Mouse (Mus musculus): ENCODE measurements around the gene Ccdc159.
A peak's percentile ranks its signal among the peaks of the same experiment; 100 is the strongest.

Gene Ccdc159

DNA sequence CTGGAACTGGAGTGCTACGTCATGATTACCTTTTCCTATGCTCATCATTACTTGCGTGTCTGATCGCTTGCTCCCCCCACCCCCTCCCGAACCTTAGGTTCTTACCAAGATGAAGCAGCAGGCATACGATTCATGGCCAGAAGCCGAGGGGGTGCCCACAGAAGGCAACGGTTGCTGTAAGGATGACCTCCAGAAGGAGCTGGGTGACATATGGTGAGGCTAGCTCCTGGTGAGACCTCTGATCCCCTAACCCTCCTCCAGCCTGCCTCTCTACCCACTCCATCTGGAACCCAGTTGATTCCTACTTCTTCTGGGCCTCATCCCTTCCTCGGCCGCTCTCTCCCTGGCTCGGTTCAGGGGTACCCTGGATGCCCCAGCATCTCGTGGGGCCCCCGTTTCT is 6.8 kb downstream of the Ccdc159 start:
- no peak for DNase-seq (ENCODE audit: low read depth, low spot score)

- DNase-seq (ENCODE audit: low read depth, low spot score), result no peak
These were observed 8.3 kb downstream of the Ccdc159 start for GRCm38 (mm10) chr9:21935466-21936131.

- peak; percentile 94 for DNase-seq (ENCODE audit: low read depth, low spot score)
These were observed 9.7 kb downstream of the Ccdc159 start, which contains the start of gene Plppr2 for GRCm38 (mm10) chr9:21936692-21937570. TSS of gene Plppr2 (plus strand) at chr9:21937033.

GRCm38 (mm10) chr9:21937711-21938175 is 10.5 kb downstream of the Ccdc159 start:
- no peak for DNase-seq (ENCODE audit: low read depth, low spot score)

DNA sequence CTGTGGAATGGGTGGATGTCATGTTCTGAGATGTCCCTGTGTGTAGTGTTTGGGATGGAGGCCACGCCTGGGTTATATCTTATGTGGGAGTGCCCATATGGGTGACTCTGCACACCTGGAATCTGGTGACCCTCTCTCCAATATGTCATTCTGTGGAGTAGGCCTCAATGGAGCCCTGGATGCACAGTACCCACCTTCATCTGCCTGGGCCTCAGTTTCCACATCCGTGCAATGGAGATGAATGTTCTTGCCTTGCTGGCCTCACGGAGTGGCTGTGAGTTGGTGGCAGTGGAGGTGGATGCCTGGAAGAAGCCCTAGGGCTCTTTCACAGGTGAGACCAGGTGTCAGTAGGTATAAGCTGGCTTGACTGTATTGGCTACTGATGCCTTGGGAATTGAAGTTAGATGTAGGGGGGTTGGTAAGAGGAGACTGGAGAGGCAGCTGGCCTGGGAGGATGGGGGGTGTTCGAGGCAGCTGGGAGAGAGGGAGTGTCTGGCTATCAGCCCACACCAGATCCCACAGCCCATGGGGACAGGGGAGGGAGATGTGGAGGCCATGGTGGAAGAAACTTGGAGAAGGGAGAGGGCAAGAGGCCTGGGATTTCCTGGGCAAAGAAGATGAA is 11.1 kb downstream of the Ccdc159 start:
- DNase-seq (ENCODE audit: low read depth, low spot score), result no peak

DNA sequence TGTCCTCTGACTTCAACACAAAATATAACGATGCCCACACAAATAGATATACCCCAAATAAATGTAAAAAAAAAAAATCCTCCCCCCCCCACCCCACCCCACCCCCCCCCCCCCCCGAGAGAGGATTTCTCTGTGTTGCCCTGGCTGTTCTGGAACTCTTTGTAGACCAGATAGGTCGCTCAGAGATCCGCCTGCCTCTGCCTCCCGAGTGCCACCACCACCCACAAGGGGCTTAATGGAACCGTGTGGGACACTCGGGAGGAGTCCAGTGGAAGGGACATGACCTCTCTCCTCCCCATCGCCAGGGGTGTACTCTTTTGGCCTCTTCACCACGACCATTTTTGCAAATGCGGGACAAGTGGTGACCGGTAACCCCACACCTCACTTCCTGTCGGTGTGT is 15.8 kb downstream of the Ccdc159 start:
- DNase-seq (ENCODE audit: low read depth, low spot score), result no peak

GRCm38 (mm10) chr9:21943638-21944037 is 16.4 kb downstream of the Ccdc159 start:
- no peak for DNase-seq (ENCODE audit: low read depth, low spot score)

DNA sequence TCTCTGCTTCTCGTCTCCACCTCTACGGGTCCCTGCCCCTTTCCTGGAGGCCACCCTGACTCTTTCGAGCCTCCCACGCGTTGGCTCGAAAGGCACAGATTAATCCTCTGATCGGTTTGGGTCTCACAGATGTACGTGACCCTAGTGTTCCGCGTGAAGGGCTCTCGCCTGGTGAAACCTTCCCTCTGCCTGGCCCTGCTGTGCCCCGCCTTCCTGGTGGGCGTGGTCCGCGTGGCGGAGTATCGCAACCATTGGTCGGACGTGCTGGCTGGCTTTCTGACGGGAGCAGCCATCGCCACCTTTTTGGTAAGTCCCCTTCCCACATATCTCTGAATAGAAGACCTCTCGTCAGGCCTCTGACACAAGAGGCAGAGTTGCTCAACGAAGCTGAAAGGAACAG is 17.0 kb downstream of the Ccdc159 start:
- DNase-seq (ENCODE audit: low read depth, low spot score), result no peak

DNA sequence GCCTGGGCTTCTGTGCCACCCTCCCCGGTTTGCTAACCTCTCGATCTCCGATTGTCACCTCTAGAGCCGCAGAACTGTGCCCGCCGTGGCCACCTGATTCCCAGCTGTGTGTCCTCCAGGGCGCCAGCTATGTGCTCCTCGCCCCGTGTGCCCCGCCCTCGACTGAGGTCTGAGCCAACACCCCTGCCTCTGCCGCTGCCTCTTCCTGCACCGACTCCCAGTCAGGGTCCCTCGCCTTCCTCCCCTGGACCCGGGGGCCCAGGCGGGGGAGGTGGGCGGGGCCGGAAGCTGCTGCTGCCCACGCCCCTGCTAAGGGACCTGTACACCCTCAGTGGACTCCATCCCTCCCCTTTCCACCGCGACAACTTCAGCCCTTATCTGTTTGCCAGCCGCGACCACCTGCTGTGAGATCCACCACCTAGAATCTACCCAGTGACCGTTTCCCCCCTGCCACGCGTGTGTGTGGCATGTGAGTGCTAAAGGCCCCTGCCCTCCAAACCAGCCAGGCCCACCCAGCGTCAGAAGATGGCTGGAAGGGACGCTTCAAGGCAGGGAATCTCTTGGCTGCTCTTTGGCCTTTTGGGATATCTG is 20.4 kb downstream of the Ccdc159 start:
- DNase-seq (ENCODE audit: low read depth, low spot score), result no peak

DNA sequence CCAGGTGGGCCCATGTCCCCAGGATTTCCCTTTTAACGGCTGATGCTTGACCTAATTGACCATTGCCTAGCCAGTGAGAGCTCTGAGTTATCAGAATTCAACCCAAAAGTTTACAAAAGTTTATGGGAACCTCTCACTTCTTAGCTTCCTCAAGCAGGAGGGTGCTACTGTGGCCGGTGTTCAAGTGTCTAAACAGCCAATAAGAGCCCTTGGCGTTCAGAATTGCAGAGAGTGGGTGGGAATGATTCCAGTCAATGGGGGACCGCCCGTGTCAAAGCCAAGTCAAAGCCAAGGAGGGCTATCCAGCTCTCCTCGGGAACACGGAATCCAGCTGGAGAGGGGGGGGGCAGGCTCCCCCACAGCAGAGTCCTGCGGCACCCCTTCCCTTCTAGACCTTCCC is 20.9 kb downstream of the Ccdc159 start:
- DNase-seq (ENCODE audit: low read depth, low spot score), result no peak

- DNase-seq (ENCODE audit: low read depth, low spot score), result no peak
These were observed 21.5 kb downstream of the Ccdc159 start for GRCm38 (mm10) chr9:21948790-21949189.

DNA sequence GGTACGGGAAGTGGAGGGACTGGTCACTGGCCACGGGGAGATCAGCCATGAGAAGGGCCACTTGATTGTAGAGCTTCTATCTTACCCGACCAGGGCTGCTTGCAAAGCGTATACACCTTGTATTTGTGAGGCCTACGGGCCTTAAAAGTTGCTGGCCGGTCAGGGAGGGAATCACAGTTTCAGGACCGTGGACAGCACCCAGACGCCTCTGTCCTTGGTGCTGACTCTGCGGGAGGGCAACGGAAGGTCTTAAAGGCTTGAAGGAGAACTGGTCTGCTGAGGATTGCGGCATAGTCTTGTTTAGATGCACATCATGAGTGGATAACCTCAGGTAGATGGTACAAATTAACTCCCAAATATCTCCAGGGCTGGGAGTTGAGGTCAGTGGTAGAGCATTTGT is 23.1 kb downstream of the Ccdc159 start:
- no peak for DNase-seq (ENCODE audit: low read depth, low spot score)

DNA sequence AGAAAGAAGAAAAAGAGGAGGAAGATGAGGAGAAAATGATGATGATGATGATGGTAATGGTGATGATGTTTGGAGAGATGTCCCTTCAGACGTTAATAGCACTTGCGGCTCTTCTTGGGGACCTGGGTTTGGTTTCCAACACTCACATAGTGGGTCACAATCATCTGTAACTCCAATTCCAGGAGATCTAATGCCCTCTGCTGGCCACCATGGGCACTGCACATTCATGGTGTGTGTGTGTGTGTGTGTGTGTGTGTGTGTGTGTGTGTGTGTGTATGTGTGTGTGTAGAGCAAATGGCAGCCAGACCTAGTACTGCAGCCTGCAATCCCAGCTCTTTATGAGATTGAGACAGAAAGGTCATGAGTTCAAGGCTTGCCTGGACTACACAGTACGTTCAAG is 24.7 kb downstream of the Ccdc159 start:
- DNase-seq (ENCODE audit: low read depth, low spot score), result no peak

GRCm38 (mm10) chr9:21953600-21953999 is 26.3 kb downstream of the Ccdc159 start:
- DNase-seq (ENCODE audit: low read depth, low spot score), result no peak

- DNase-seq (ENCODE audit: low read depth, low spot score), result no peak
These were observed 27.4 kb downstream of the Ccdc159 start for GRCm38 (mm10) chr9:21954635-21955034.

DNA sequence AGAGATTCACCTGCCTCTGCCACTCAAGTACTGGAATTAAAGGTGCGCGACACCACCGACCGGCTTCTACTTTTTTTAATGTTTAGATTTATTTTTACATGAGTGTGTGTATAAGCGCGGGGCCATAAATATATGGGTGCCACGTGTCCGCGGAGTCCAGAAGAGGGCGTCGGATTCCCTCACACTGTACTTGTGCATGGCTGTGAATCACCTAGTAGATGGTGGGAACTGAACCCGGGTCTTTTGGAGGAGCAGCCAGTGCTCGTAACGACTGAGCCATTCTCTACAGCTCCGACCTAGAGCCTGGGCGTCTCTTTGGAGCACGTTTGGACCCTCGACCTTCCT is 27.9 kb downstream of the Ccdc159 start:
- DNase-seq (ENCODE audit: low read depth, low spot score), result no peak

- DNase-seq (ENCODE audit: low read depth, low spot score), result peak; percentile 97
These were observed 28.5 kb downstream of the Ccdc159 start, which contains the start of gene Swsap1 for GRCm38 (mm10) chr9:21955570-21956281. TSS of gene Swsap1 (plus strand) at chr9:21955755.

GRCm38 (mm10) chr9:21958372-21958771 is 31.1 kb downstream of the Ccdc159 start:
- DNase-seq (ENCODE audit: low read depth, low spot score), result no peak

- no peak for DNase-seq (ENCODE audit: low read depth, low spot score)
These were observed 32.0 kb downstream of the Ccdc159 start for GRCm38 (mm10) chr9:21959244-21959643.

DNA sequence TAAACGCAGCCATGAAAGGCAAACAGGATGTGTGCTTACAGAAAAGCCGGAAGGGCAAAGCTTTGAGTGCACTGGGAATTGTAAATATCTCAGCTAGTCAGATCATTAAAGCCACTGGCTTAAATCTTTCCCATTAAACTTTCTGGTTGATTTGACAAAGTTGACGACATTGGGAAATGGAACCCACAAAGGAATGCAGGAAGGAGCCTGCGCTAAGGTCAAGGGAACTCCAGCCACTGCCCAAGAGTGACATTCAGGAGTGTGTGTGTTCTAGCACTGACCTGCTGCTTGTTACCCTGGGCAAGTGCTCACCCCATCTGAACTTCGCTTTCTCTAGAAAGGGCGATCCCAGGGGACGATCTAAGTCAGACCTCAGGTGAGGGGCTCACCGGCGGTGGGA is 32.9 kb downstream of the Ccdc159 start:
- no peak for DNase-seq (ENCODE audit: low read depth, low spot score)

DNA sequence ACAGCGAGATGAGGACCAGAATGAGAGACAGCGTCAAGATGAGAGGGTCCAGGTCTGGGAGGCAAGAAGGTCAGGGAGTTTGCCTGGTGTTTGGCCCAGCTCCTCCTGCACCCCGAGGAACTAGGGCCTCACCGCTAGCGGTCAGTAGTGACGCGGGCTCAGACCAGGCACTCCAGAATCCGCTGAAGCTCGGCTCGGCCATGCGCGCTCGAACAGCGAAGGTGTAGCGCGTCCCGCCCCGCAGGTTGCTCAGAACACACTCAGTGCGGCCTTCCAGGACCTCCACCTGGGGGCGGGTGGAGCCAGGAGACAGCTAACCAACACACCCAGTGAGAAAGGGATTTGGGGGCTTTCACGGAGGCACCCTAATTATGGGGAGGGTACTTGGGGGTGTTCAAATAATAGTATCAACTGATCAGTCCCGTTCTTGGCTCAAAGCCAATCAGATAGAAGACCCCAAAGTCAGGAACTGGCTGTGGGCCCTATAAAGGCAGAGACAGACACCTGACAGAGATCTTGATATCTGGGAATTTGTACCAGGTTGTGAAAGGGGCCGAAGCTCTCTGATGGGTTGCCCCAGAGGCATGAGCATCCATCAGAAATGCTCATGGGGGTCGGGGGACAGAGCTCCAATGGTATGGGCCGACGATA is 33.4 kb downstream of the Ccdc159 start:
- no peak for DNase-seq (ENCODE audit: low read depth, low spot score)

Measured in retina, postnatal 7 days (tissue).